Mouse (Mus musculus): ENCODE results near the gene Col27a1. TPM values are rescaled to one million over a fixed set of nuclear protein-coding genes. Genes with fewer than 3 reads are reported as not detected.

Gene Col27a1
- total and polyA plus RNA-seq, 2 experiments from 2014 or later: 0.56 to 5.3 TPM

DNA sequence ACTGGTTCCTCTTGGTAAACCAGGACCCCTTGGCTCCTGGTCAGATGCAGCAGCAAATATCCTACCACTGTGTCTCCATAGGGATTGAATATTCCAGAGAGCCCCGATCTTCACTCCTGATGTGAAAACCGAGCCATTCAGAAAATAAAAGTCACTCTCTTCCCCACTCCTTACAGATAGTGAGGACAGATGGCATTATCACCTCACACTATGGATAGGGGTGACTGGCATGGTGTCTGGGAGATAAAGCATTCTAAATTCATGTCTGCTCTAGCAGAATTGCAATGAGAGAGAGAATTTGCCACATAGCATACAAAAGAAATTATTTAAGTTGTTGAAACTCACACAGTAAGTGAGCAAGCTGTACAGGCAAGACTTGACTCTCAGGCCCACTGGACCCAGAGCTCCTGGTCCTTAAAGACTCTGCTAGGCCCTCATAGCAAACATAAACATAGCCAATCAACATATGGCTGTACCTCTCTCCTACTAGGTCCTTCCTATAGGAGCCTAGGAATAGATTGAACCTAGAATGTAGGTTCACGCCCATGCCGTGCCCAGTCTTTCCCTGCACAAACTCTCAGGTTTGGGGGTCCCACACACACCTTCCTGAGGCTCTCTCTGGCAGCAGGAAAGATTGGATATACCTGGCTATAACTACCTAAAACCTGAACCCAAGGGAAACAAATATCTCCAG lies 169.0 kb downstream of the Col27a1 start:
- Histone ChIP-seq H3K9ac (no peak overlapping the region), H3K9me3 (ENCODE audit: low read length) (no peaks in the 10 kb centered on the region), H3K4me3 (ENCODE audit: low read depth, low read length) (no peak overlapping the region), H3K4me2 (ENCODE audit: low read depth) (no peak overlapping the region), H3K27me3 (ENCODE audit: insufficient read depth, low read length) (no peaks in the 10 kb centered on the region), H3K4me1 (ENCODE audit: insufficient read depth) (no peaks in the 10 kb centered on the region), H3K36me3 (ENCODE audit: insufficient read depth) (peaks cover 47% of the 10 kb centered on the region), H3K27ac (ENCODE audit: low read depth, low read length) (no peak overlapping the region)
- DNase-seq (no peak), ATAC-seq (no peak)
- WGBS: 93% methylated on average over 4 of the region's 4 CpGs
- no peak for TF ChIP-seq CTCF (IDR thresholded peaks at IDR 0.05; ENCODE audit: low read depth)

DNA sequence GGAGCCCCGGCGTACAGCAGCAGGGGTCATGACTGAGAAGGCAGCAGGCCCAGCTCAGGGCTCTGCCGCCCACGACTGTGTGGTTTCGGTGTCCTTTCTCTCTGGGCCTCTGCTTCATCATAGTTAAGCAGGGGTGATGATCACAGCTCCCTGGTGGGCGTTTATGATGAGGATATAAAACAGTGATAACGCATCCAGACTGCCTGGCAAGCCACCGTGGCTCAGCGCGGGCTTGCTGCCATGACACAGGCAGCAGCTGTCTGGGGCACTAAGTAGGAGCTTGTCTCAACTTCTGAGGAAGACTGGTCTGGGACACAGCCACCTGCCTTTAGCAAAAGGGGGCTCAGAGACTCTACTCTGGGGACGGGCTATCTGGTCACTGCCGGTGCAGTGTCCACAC lies 169.7 kb downstream of the Col27a1 start:
- ATAC-seq (no peak), DNase-seq (no peak)
- TF ChIP-seq CTCF (IDR thresholded peaks at IDR 0.05; ENCODE audit: low read depth): no peak
- H3K4me3 ChIP-seq (ENCODE audit: low read depth, low read length): no peak overlapping the region
- H3K9me3 ChIP-seq (ENCODE audit: low read length): no peaks in the 10 kb centered on the region
- WGBS: 73% methylated on average over 12 of the region's 12 CpGs
- H3K4me1 ChIP-seq (ENCODE audit: insufficient read depth): no peaks in the 10 kb centered on the region
- peaks cover 42% of the 10 kb centered on the region for H3K36me3 ChIP-seq (ENCODE audit: insufficient read depth)
- H3K27ac ChIP-seq (ENCODE audit: low read depth, low read length): no peak overlapping the region
- H3K4me2 ChIP-seq (ENCODE audit: low read depth): no peak overlapping the region
- no peak overlapping the region for H3K9ac ChIP-seq
- no peaks in the 10 kb centered on the region for H3K27me3 ChIP-seq (ENCODE audit: insufficient read depth, low read length)

DNA sequence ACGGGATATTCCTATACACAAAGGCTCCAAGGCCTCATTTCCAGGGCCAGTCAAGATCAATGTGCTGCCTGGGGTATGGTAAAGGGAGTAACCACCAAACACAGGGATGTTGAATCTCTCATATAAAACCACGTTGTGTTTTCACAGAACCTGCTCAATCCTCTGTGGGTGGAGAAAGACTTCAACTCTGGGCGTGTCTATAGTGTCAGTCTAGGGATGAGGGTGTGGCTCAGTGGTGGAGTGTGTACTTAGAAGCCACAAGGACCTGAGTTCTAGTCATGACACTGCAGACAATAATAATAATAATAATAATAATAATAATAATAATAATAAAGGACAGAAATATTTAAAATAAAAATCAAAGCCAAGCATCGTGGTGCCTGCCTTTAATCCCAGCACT lies 170.5 kb downstream of the Col27a1 start:
- no peak for ATAC-seq
- no peaks in the 10 kb centered on the region for H3K9me3 ChIP-seq (ENCODE audit: low read length)
- no peak for DNase-seq
- peaks cover 35% of the 10 kb centered on the region for H3K36me3 ChIP-seq (ENCODE audit: insufficient read depth)
- peaks cover 5% of the 10 kb centered on the region for H3K4me1 ChIP-seq (ENCODE audit: insufficient read depth)
- no peak for TF ChIP-seq CTCF (IDR thresholded peaks at IDR 0.05; ENCODE audit: low read depth)
- no peak overlapping the region for H3K4me2 ChIP-seq (ENCODE audit: low read depth)
- H3K9ac ChIP-seq: no peak overlapping the region
- H3K27me3 ChIP-seq (ENCODE audit: insufficient read depth, low read length): no peaks in the 10 kb centered on the region
- no peak overlapping the region for H3K27ac ChIP-seq (ENCODE audit: low read depth, low read length)
- WGBS: 91% methylated on average over 4 of the region's 4 CpGs
- H3K4me3 ChIP-seq (ENCODE audit: low read depth, low read length): no peak overlapping the region

MicroRNA genes within 50 kb of the gene (microRNA counts, 519-probe panel; counts per million panel counts)
- microRNA mmu-miR-455: not detected

Small RNA genes within 50 kb of the gene (microRNA-seq; reads per million reads assigned to microRNA genes)
- 279 to 337 reads per million in 2 experiments for gene Mir455

Other genes with a start within 250 kb of the Col27a1 start
- 13.8 and 21.9 TPM in 2 replicates for gene Zfp618, start 248.4 kb upstream of the Col27a1 start, total RNA-seq (2014; rRNA removed)
- 5.5 and 11.1 TPM in 2 replicates for gene Zfp618, start 248.4 kb upstream of the Col27a1 start, polyA plus RNA-seq (2015; fragmentation: Nextera tagmentation; extraction: Ambion mirVana)
- gene Ambp, start 59.2 kb upstream of the Col27a1 start, total RNA-seq (2014; rRNA removed): not detected in 2 replicates
- not detected in 2 replicates for gene Ambp, start 59.2 kb upstream of the Col27a1 start, polyA plus RNA-seq (2015; fragmentation: Nextera tagmentation; extraction: Ambion mirVana)
- gene Kif12, start 41.9 kb upstream of the Col27a1 start, total RNA-seq (2014; rRNA removed): 0.19 TPM in 1 of 2 replicates, not detected in the other
- not detected in 2 replicates for gene Kif12, start 41.9 kb upstream of the Col27a1 start, polyA plus RNA-seq (2015; fragmentation: Nextera tagmentation; extraction: Ambion mirVana)
- not detected in 2 replicates for gene Orm1, start 130.6 kb downstream of the Col27a1 start, total RNA-seq (2014; rRNA removed)
- not detected in 2 replicates for gene Orm1, start 130.6 kb downstream of the Col27a1 start, polyA plus RNA-seq (2015; fragmentation: Nextera tagmentation; extraction: Ambion mirVana)
- gene Orm3, start 142.2 kb downstream of the Col27a1 start, total RNA-seq (2014; rRNA removed): not detected in 2 replicates
- gene Orm3, start 142.2 kb downstream of the Col27a1 start, polyA plus RNA-seq (2015; fragmentation: Nextera tagmentation; extraction: Ambion mirVana): not detected in 2 replicates
- gene Orm2, start 148.4 kb downstream of the Col27a1 start, total RNA-seq (2014; rRNA removed): not detected in 2 replicates
- not detected in 2 replicates for gene Orm2, start 148.4 kb downstream of the Col27a1 start, polyA plus RNA-seq (2015; fragmentation: Nextera tagmentation; extraction: Ambion mirVana)
- gene Akna, start 189.3 kb downstream of the Col27a1 start, total RNA-seq (2014; rRNA removed): 3.5 and 6.1 TPM in 2 replicates
- gene Akna, start 189.3 kb downstream of the Col27a1 start, polyA plus RNA-seq (2015; fragmentation: Nextera tagmentation; extraction: Ambion mirVana): 1.2 and 3.8 TPM in 2 replicates

All from forebrain, postnatal 0 days (tissue).